Mouse (Mus musculus) erythroblast, embryonic 14.5 days (primary cell): Measurements from ENCODE around the gene Cntn6. TPM values are rescaled to one million over a fixed set of nuclear protein-coding genes. Genes with fewer than 3 reads are reported as not detected.

Experiments used
- H3K27me3 ChIP-seq: 2 replicates; pipeline ENCODE4 v1.6.1; 2012; ENCODE audit warnings: inconsistent platforms; ENCODE audit not compliant: control insufficient read depth
- H3K36me3 ChIP-seq: 2 replicates; pipeline ENCODE4 v1.6.1; 2012; ENCODE audit warnings: mild to moderate bottlenecking, inconsistent platforms; ENCODE audit not compliant: control insufficient read depth
- H3K4me1 ChIP-seq: 2 replicates; pipeline ENCODE4 v1.6.1; 2012; ENCODE audit warnings: inconsistent platforms; ENCODE audit not compliant: control insufficient read depth
- H3K4me3 ChIP-seq: replicated peaks from 2 replicates; pipeline ENCODE3; 2012; ENCODE audit warnings: moderate library complexity, mild to moderate bottlenecking, inconsistent platforms
- H3K9me3 ChIP-seq: 2 replicates; pipeline ENCODE4 v1.6.1; 2012; ENCODE audit warnings: low read length, inconsistent platforms, mixed read lengths; ENCODE audit not compliant: control insufficient read depth
- GATA1 ChIP-seq: IDR thresholded peaks from 2 replicates; pipeline ENCODE4 v1.6.1; 2012; ENCODE audit warnings: low read length, inconsistent platforms, mixed read lengths
- TAL1 ChIP-seq: IDR thresholded peaks from 3 replicates; pipeline ENCODE4 v1.6.1; 2012; ENCODE audit warnings: low read length, inconsistent platforms, mixed read lengths
- polyA plus RNA-seq: library from polyadenylated mRNA; stranded (reverse); fragments of >175 nt; gene quantifications from 2 replicates; pipeline ENCODE4 v1.2.3, GENCODE M21; 2012

The Cntn6 gene
- polyA plus RNA-seq, 1 experiment: not detected

DNA sequence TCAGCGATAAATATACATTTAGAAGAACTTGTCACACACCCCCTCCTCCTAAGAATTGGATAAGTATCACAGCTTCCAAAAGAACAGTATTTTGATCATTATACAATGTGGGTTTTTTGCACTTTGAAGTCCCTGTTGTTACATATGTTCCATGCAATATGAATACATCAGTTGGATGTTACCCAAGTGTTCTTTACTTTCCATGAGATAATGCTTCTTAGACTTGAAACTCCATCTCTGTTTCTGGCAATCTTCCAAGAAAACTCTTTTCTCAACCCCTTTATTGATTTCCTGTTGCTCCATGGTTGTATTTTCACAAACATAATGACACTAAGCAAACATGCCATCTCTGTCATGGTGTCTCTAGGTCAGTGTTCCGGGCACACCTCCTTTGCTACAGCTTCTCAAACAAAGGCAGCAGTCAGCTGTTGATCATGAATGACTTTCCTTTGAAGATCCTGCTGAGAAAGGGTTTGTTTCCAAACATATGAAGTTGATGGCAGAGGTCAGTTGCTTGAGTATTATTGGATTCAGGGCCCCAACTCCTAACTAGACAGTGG, 108.3 kb downstream of the Cntn6 start:
- H3K4me1 ChIP-seq: no peaks in the 10 kb centered on the region
- peaks cover 2% of the 10 kb centered on the region; the same call in 1 of the 2 replicates for H3K9me3 ChIP-seq
- no peaks in the 10 kb centered on the region for H3K27me3 ChIP-seq
- H3K36me3 ChIP-seq: no peaks in the 10 kb centered on the region
- no peak overlapping the region for H3K4me3 ChIP-seq
- TF ChIP-seq TAL1: no peak
- TF ChIP-seq GATA1: no peak

DNA sequence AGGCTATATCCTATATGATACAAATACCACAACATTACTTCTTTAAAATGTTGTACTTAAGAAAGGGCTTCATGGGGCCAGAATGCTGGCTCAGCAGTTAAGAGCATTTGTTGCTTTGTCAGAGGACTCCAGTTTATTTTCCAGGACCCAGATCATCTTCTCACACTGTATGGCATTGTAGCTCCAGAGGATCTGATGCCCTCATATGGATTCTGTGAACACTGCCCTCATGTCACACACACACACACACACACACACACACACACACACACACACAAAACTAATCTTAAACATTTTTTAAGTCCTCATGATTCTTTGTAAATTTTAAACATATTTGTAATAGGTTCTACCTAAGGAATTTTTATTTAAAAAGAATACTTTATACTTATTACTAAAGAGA, 110.3 kb downstream of the Cntn6 start:
- TF ChIP-seq GATA1: no peak
- TF ChIP-seq TAL1: no peak
- no peak overlapping the region for H3K4me3 ChIP-seq
- H3K36me3 ChIP-seq: no peaks in the 10 kb centered on the region
- H3K27me3 ChIP-seq: no peaks in the 10 kb centered on the region
- H3K9me3 ChIP-seq: peaks cover 2% of the 10 kb centered on the region; the same call in 1 of the 2 replicates
- H3K4me1 ChIP-seq: no peaks in the 10 kb centered on the region

DNA sequence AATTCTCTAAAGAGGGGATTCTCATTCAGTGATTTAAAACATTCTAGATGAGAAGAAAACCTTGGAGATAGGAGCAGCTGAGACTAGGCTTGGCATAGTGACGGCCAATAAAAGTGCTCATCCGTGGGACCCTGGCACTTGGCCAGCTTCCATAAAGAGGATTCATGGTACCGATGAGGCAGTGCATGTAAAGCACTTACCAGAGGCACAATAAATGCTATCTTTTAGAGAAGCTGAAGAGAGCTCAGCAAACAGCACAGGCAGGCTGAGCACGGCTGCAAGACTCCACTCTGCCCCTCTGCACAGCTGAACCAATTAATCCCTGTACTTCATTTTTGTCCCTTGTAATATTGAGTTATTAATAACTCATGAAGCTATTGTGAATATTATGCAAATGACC, 110.8 kb downstream of the Cntn6 start:
- H3K36me3 ChIP-seq: no peaks in the 10 kb centered on the region
- TF ChIP-seq TAL1 (no peak), GATA1 (no peak)

DNA sequence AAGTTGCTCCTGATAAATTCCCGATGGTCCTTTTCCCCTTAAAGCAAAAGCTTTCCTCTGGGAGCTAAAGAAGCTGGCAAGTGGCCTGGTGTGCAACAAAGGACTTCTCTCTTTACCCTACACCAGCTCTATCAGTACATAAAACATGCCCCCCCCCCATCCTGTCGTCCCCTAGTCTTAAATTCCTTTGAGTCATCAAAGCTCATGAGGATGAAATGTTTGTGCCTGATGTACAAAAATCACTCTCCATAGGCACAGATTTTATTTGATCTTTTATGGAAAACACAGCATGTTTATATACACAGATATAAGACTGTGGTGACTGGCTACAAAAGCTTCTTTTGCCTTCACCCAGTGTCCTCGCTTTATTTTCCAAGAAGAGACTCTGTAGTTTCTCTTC, 112.6 kb downstream of the Cntn6 start:
- no peak for TF ChIP-seq GATA1
- TF ChIP-seq TAL1: no peak
- Histone ChIP-seq H3K36me3 (no peaks in the 10 kb centered on the region), H3K4me1 (no peaks in the 10 kb centered on the region), H3K9me3 (no peaks in the 10 kb centered on the region), H3K4me3 (no peak overlapping the region), H3K27me3 (no peaks in the 10 kb centered on the region)

More for the DNA sequence above, 110.8 kb downstream of the Cntn6 start:
- no peak overlapping the region for H3K4me3 ChIP-seq
- no peaks in the 10 kb centered on the region for H3K4me1 ChIP-seq
- H3K27me3 ChIP-seq: no peaks in the 10 kb centered on the region
- peaks cover 2% of the 10 kb centered on the region; the same call in 1 of the 2 replicates for H3K9me3 ChIP-seq

DNA sequence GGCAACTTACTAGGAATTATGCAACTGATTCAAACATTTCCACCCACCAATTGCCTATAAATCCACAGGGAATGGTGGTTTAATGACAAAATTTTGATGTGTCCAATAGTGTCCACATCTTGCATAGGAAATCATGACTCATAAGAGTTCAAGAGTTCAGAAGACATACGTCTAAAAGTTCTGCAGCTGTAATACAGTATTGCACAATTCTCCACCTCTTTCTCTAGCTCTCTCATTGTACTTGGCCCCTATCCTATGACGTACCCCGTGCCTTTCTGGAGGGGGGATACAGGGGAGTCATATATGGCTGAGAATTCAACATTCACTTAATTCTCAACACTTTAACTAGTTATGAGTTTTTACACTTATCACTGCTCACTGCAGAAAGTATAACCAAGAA, 160.9 kb downstream of the Cntn6 start:
- H3K4me3 ChIP-seq: no peak overlapping the region
- H3K9me3 ChIP-seq: no peaks in the 10 kb centered on the region
- no peaks in the 10 kb centered on the region for H3K36me3 ChIP-seq
- no peaks in the 10 kb centered on the region for H3K27me3 ChIP-seq
- no peaks in the 10 kb centered on the region for H3K4me1 ChIP-seq
- TF ChIP-seq GATA1 (no peak), TAL1 (no peak)

DNA sequence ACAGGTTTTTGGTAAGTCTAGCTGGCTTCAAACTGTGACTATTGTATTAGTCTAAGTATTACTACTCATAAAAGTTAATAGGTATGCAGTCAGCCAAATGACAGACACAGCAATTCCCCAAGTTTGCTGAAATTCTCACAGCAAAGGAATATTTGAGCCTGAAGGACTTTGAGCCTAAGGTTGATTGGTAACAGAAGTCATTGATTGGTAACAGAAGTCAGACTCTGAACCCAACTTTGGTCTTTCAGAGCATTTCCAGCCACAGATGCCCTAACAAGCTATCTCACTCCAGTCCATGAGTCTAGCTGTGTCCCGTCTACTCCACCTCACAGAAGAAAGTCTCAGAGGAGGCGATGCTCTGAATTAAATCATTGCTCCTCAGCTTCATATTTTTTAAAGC, 176.1 kb downstream of the Cntn6 start:
- H3K9me3 ChIP-seq: no peaks in the 10 kb centered on the region
- H3K4me3 ChIP-seq: no peak overlapping the region
- H3K36me3 ChIP-seq: no peaks in the 10 kb centered on the region
- H3K4me1 ChIP-seq: no peaks in the 10 kb centered on the region
- TF ChIP-seq TAL1 (no peak), GATA1 (no peak)
- H3K27me3 ChIP-seq: no peaks in the 10 kb centered on the region

DNA sequence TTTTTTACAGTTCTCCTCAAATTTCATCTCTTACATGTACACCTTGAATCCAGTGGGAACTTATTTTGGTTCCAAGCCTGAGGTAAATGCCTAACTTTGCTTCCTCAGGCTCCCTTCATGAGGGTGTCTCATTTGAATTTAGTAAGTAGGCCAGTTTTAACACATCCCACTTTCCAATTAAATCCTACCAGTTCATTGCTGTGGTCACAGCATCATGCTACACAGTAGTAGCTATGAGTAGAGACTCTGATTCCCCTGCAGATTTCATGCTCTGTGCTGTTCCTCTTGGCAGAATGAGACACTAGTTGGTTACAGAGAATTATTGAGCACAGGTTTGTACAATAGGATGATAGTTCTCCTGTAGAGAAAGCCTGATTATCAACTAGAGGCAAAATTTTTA, 181.7 kb downstream of the Cntn6 start:
- Histone ChIP-seq H3K4me1 (no peaks in the 10 kb centered on the region), H3K36me3 (no peaks in the 10 kb centered on the region), H3K27me3 (no peaks in the 10 kb centered on the region), H3K9me3 (no peaks in the 10 kb centered on the region), H3K4me3 (no peak overlapping the region)
- TF ChIP-seq TAL1 (no peak), GATA1 (no peak)

DNA sequence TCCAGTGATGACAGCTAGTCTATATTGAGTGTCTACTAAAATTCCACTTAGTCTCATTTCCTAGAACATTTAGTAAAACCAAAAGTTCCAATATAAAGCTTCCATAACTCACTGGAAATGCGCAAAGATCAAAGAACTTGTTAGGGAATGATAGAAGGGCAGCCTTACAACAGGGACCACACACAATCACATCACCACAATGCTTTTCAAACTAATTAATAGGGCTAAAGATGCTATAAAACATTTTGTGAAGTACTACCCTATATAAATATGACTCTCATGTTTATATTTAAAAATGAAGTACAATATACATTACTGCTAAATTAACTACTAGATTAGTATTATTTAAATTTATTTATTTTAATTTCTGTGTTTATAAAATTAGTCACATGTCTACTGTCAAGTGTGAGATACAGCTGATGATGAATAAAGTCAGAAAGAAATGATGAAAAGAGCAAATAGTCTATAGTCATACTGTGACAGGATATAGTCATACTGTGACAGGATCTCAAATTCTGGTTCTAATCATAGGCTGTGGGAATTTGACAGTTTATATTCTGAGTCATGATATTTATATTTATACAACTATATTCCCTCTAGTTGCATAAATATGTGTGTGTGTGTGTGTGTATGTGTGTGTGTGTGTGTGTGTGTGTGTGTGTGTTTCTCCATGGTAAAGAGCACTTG, 187.4 kb downstream of the Cntn6 start:
- TF ChIP-seq TAL1 (no peak), GATA1 (no peak)
- H3K27me3 ChIP-seq: no peaks in the 10 kb centered on the region
- no peak overlapping the region for H3K4me3 ChIP-seq

DNA sequence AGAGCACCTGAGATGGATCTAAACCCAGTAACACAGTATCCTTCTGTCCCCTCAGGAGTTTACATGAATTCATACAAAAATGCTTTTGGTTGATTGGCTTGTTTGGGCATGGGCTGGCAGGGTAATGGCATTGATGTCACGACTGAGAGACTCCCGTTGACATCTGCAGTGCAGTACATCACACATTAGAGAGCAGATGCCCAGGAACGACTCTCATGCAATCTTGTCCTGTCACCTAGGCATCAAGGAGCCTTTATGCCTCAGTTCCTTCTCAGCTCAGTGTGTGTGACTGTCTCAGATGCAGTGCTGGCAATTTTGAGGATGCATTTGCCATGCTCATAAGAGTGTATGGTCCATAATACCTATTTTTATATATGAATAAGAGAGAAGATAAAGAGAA, 195.4 kb downstream of the Cntn6 start:
- Histone ChIP-seq H3K4me3 (no peak overlapping the region), H3K36me3 (no peaks in the 10 kb centered on the region), H3K27me3 (no peaks in the 10 kb centered on the region), H3K9me3 (peaks cover 2% of the 10 kb centered on the region; the same call in 1 of the 2 replicates), H3K4me1 (no peaks in the 10 kb centered on the region)
- TF ChIP-seq TAL1 (no peak), GATA1 (no peak)

More for the DNA sequence above, 187.4 kb downstream of the Cntn6 start:
- Histone ChIP-seq H3K4me1 (no peaks in the 10 kb centered on the region), H3K36me3 (no peaks in the 10 kb centered on the region), H3K9me3 (no peaks in the 10 kb centered on the region)
